Mouse (Mus musculus) adrenal gland (tissue): ENCODE data around the gene Gm21761.
"Not testable (repeated sequence)": the region's sequence is repeated elsewhere in the genome, so short reads cannot be mapped to it uniquely, and the experiment has no call there.

ENCODE experiments used
- intact Hi-C: fragments of 180-260 bp; cut with DNase I; formaldehyde crosslinking; loops from one replicate; pipeline ENCODE4 v1.15.1; 2025
- long read RNA-seq, 2 experiments: library from polyadenylated mRNA; unstranded; transcript quantifications; one replicate each; pipeline ENCODE4 v2.0.0; 2020; ENCODE audit warnings: borderline replicate concordance in 1 of 2; ENCODE audit not compliant: insufficient replicate concordance in 1 of 2

Gm21761 gene
- long read RNA-seq, experiment 1: 0 reads
- long read RNA-seq, experiment 2: 0 reads

DNA sequence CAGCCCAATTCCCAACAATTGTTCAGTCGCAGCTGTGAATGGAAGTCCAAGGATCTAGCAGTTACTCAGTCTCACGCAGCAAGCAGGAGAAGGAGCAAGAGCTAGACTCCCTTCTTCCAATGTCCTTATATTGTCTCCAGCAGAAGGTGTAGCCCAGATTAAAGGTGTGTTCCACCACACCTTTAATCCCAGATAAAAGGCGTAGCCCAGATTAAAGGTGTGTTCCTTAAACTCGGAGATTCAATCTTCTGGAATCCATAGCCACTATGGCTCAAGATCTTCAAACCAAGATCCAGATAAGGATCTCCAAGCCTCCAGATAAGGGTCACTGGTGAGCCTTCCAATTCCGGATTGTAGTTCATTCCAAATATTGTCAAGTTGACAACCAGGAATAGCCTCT lies at the start of gene Gm21761:
TSS of gene Gm21761 (minus strand) at position 101 of the 400 bp plus-strand sequence.
- intact Hi-C loops: not testable (repeated sequence)

DNA sequence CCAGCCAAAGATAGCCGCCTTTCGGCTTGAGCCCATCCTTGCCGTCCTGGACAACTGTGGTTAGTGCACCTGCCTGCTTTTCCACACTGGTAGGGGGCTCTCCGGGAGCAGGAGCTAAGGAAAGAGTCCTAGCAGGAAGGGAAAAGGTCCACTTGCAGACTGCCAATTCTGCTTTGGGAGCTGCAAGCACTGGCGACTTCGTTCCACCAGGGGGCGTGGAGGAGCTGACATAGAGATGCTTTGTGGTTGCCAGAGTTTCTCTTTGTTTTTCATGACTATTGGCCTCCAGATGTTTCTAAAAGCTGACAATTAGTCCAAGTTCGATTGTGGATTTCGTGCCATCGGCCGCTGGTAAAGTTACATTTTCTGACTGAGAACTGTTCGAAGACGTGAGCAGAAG lies 40.1 kb upstream of the Gm21761 start:
- intact Hi-C loops: not testable (repeated sequence)

DNA sequence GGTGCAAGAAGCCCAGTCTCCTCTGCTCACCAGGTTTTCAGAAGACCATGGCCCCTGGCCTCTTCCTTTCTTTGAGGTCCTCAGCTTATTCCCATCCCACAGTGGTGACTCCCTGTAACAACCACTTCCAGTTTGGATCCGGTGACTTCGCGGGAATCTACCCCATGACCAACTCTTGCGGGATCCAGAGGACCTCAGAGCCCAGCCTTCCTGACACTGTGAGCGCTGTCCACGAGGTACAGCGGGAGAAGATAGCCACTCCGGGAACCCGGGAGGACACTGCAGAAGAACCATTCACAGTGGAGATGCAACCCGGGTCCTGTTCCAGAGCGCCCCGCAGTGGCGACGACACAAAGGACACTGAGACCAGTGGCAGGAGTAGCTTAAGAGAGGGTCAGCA lies 39.1 kb upstream of the Gm21761 start:
- intact Hi-C loops: not testable (repeated sequence)

DNA sequence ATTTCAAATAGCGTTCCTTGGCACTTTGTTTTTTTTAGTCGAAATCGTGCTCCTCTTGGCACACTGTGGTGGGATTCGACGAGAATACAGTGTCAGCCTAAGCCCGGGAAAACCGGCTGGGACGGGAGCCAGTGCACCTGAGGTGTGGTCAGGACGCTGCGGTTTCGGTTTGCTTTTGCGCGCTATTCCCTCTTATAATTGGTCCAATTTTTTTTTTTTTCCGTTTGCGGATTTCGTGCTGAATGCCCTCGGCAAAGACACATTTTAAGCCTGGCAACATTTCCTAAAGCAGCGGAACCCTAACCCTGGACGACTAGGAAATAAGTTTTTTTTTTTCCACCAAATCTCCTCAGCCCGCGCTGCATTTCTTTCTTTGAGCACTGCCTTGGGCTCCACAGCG lies 36.9 kb upstream of the Gm21761 start:
- intact Hi-C loops: not testable (repeated sequence)

DNA sequence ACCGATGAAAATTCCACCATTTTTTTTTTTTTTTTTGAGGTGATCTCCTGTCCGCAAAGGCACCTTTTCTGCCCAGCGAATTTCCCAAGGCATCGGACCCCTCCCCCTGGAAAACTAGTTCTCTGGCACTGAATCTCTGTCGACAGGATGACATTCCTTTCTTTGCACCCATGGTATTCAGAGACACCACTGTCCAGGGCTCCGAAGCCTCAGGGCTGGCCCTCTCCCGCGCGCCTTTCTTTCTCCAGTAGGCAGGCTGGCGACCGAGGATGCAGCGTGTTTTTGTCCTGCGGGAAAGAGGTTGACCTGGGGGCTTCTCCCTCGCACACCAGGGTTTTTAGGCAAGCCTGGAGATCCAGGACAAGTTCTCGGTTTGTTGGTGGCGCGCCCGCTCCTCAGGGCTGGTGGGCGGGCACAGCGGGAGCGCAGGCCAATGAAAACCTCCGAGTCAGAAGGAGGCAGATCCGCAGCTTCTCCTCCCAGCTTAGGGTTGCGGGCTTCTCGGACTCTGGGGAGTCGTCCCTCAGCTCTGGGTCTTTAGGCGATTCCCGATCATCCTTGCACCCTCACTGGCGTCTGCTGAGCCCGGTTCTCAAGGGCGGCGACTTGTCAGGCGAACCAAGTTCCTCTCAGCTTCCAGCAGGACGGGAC lies 36.4 kb upstream of the Gm21761 start:
- intact Hi-C loops: not testable (repeated sequence)

DNA sequence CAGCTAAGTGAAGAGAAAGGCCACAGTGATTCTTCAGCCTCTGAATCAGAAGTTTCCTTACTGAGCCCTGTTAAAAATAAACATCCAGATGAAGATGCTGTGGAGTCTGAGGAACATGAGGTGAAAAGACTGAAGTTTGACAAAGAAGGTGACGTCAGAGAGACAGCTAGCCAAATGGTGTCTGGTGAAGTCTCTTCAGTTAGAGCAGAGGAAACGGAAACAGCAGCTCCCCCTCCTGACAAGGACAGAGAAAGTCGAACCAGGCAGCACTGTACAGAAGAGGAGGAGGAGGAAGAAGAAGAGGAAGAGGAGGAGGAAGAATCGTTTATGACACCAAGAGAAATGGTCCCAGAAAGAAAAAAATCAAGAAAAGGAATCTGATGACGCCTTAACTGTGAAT lies 33.8 kb upstream of the Gm21761 start:
- intact Hi-C loops: not testable (repeated sequence)

DNA sequence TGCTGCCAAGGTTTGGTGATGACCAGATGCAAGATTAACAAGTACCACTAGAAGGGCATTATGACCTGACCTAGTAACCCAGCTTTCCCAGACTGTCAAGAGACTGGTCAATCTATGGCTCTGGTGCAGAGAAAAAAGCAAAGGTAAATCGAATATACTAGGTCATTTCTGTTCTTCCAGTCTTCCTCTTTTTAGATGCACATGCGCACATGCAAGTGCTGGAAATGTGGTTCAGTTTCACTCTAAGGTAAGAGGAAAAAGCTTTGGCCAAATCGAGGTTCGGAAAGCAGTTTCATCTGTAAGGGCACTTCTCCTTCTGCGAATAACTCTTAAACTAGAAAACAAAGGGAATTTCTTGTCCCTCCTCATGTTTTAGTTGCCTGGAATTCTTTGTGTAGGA lies 26.5 kb upstream of the Gm21761 start:
- intact Hi-C loops: not testable (repeated sequence)

DNA sequence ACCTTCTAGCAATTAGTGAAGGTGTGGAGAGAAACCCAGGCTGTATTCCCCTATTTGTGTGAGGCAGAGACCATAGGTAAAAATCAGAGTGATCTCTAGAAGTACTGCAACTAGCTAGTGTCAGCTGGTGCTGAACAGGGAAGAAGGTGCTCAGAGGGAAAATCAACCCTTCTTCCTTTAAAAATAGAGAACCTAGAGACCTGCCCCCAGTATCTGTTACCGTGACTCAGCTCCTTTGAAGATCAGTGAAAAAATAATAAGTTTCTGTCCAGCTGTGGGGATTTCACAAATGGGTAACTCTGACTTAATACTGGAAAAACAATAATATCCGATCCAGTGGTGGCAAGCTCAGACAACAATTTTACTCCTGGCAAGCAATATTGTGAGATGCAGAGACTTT lies 26.0 kb upstream of the Gm21761 start:
- intact Hi-C loops: not testable (repeated sequence)

DNA sequence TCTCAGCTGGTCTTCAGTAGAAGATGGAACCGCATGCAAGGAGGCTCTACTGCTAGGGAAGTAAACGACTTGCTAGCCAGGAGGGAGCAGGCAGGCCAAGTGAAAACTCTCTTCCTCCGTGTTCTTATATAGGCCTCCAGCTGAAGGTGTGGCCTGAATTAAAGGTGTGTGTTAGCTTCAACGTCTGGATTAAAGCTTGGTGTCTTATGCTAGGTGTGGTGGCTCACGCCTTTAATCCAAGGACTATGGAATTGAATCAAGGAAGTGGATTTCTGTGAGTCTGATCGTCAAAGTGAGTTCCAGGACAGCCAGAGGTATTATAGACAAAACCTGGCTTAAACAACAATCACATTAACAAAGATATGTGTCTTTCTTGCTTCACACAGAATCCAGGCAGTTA lies 21.6 kb upstream of the Gm21761 start, which contains the start of gene B020031M17Rik:
TSS of gene B020031M17Rik (minus strand) at position 101 of the 400 bp plus-strand sequence.
- intact Hi-C loops: not testable (repeated sequence)

DNA sequence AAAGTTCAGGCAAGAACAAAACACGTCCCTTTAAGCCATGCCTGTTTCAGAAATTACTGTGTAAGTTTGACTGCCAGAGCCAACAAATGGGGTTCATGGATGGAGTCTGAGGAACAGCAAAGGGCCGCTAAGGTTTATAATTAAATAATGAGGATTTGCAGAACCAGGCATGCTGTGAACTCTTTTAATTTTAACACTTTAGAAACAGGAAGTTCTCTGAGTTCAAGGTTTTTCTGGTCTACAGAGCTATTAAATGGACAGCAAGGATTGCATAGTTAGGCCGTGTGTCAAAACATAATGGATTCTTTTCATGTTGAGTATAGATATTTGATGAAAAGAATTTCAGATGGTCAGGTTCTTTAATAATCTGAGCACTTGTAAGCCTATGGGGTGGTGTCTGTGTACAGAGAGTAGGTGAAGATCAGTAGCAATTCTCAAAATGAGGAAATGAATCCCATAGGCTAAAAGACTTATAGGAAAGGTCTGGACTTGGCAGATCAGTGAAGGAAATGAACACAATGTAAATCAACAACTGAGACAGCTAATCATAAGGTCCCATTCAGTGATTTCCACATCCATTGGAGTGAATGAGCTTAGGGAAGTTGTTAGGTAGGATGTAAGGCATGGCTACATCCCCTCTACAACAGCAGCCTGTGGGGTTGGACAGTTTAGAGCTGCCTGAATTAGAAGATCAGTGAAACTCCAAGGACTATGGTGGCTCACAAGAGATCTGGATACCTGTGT lies 4.3 kb downstream of the Gm21761 start:
- intact Hi-C loops: not testable (repeated sequence)

DNA sequence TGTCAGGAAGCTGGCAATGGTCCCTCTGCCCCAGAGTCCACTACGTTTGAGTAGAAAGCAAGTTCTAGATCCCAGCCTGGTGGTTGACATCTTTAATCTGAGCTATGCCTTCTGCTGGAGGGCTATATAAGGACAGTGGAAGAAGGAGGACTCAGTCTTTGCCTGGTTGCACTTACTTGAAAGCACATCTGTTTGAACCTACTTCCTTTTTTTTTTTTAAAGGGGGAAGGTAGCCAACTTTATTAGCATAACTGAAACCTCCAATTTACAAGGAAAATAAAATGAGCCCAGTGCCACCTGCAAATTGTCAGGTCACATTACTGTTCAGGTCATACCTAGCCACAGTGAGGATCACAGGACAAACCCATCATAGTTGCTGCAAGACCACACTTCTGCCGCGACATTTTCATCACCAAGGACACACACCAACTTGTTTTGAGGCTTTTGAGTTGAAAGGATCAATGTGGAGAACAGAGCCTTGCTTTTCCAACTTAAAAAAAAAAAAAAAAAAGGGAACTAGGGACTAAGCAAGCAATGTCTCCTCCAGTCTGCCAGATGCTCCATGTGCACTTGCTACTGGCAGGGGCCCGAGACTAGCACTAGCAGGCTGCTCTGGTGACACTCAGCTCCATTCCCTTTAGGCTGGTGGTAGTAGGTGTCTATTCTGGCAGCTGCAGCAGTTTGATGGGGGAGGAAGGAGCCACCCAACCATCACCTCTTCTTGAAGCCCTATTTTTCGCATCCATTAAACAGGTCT lies 11.9 kb downstream of the Gm21761 start:
- intact Hi-C loops: not testable (repeated sequence)

DNA sequence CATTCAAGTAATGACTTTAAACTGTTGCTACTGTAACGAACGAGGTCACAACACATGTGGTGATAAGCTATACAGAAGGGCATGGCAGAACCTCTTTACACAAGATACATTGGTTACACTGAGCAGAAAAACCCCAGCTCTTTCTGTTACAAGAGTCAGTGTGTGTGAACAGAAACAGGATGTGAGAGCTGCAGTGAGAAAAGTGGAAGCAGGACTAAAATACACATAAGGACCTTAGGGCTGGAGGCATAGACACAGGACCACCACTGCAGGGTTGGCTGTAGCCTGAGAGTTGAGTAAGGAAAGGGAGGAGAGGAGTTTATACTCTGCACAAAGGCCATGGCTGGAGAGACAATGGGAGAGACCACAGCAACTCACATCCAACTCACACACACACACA lies 12.6 kb downstream of the Gm21761 start:
- intact Hi-C loops: not testable (repeated sequence)

DNA sequence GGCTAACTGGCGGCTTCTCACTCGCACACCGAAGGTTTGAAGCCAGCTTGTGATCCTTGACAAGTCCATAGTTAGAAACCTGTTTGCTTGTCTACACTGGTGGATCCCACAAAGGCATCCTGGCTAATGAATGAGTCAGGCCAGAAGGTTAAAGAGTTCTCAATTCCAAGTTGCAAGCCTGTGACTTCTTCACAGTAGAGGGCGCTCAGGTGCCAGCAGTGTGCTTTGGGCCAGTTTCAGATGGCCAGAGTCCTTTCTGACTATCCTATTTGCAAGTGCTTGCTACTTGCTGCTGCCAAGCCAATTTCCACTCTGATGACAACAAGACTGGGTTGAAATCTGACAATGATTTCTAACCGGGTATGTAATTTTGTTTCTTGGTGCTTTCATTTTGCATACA lies 30.5 kb downstream of the Gm21761 start:
- intact Hi-C loops: not testable (repeated sequence)

DNA sequence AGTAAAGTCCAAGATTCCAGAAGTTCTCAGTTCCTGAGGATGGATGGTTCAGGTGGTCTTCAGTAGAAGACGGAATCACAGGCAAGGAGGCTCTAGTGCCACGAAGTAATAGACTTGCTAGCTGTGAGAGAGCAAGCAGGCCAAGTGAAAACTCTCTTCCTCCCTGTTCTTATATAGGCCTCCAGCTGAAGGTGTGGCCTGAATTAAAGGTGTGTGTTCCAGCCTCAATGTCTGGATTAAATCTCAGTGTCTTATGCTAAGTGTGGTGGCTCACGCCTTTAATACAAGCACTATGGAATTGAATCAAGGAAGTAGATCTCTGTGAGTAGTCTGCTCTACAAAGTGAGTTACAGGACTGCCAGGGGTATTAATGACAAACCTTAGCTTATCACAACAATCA lies 34.4 kb downstream of the Gm21761 start, which contains the start of gene Tcstv1:
TSS of gene Tcstv1 (minus strand) at position 101 of the 400 bp plus-strand sequence.
- intact Hi-C loops: not testable (repeated sequence)

DNA sequence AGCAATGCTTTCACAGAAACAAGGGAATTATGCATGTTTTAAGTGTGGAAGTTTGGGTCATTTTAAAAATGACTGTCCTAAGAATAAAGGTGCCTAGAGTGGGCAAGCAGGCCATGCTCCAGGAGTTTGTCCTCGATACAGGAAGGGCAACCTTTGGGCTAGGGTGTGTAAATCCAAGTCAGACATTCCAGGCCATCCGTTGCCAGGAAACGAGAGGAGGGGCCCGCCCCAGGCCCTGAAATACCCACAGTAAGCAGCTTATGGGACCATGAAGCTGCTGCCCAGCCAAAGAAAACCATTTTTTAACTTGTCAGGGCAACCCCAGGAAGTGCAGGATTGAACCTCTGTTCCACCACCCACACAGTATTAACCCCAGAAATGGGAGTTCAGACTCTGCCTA lies 42.2 kb downstream of the Gm21761 start:
- intact Hi-C loops: not testable (repeated sequence)

DNA sequence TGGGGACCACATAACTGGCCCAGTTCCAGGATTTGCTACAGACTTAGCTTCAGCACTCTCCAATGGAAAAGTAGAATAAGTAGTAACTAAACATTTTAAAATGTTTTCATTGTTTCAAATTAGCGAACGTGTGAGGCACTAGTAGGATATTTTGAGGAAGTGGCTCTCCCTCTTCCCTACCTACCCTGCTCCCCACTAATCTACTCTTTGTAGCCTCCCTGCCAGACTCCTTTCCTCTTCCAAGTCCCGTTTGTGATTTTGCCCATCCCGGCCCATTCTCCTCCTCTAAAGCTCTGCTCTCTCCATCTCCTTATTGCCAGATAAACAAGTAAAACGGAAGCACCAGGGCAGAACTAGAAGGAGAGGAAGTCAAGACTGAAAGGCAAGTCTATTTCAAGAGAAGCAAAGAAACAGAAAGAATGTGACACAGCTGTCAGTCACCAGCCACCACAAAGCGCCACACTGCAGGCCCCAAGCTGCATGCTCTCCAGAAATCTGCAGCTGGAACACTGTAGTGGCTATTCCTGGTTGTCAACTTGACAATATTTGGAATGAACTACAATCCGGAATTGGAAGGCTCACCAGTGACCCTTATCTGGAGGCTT lies 64.6 kb downstream of the Gm21761 start:
- intact Hi-C loops: not testable (repeated sequence)

DNA sequence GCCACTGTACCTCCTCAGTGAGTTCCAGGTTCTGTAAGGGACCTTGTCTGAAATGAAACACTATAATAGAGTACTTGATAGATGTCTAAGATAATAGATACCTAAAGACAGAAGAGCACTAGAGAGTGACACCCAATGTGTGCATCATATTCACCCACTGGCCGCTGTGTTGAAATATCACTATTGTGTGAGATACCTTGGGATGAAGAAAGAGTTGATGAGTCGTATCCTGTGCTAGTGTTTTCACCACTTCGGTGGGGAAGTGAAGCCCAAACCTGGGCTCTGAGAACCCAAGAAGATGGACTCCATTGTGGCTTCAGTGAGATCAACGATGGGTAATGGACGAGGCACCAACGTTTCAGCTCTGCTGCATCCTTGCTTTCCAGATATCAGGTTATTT lies 66.7 kb downstream of the Gm21761 start:
- intact Hi-C loops: not testable (repeated sequence)
